Mouse (Mus musculus) lung, adult 2 months (tissue): ENCODE results near the gene Pax3. TPM values are rescaled to one million over a fixed set of nuclear protein-coding genes. Genes with fewer than 3 reads are reported as not detected.
A peak's percentile ranks its signal among the peaks of the same experiment; 100 is the strongest.

Experiments
- DNase-seq: peaks from one replicate; pipeline ENCODE4 v3.0.0; 2022
- H3K4me1 ChIP-seq: fragments of 200-500 bp; 2 replicates; pipeline ENCODE4 v1.6.1; 2011; ENCODE audit warnings: low read length; ENCODE audit not compliant: control insufficient read depth, insufficient read depth
- H3K4me3 ChIP-seq: fragments of 200-500 bp; replicated peaks from 2 replicates; pipeline ENCODE3; 2011; ENCODE audit warnings: low read depth, mild to moderate bottlenecking, control low read depth, low read length; ENCODE audit errors: extremely low read depth
- CTCF ChIP-seq: fragments of 200-500 bp; IDR thresholded peaks from 2 replicates; pipeline ENCODE4 v1.5.1; 2011; ENCODE audit warnings: mild to moderate bottlenecking, low read length, control low read depth; ENCODE audit not compliant: insufficient read depth
- POLR2A ChIP-seq: fragments of 200-500 bp; IDR thresholded peaks from 2 replicates; pipeline ENCODE4 v1.6.1; 2011; ENCODE audit warnings: low read depth, mild to moderate bottlenecking, control low read depth, low read length, borderline replicate concordance; ENCODE audit errors: extremely low read depth
- WGBS: fragments of 180-500 bp; shearing (Covaris S2); methylation state at CpG from one replicate; pipeline ENCODE4 v1.1.7; 2018; 5-methylcytosine and 5-hydroxymethylcytosine counted together
- polyA plus RNA-seq: library from polyadenylated mRNA; depleted of rRNA; stranded (reverse); fragments of >200 nt; gene quantifications from 2 replicates; pipeline ENCODE4 v1.2.3, GENCODE M21; 2012; rRNA removed

The Pax3 gene
- polyA plus RNA-seq, 1 experiment, result not detected

DNA sequence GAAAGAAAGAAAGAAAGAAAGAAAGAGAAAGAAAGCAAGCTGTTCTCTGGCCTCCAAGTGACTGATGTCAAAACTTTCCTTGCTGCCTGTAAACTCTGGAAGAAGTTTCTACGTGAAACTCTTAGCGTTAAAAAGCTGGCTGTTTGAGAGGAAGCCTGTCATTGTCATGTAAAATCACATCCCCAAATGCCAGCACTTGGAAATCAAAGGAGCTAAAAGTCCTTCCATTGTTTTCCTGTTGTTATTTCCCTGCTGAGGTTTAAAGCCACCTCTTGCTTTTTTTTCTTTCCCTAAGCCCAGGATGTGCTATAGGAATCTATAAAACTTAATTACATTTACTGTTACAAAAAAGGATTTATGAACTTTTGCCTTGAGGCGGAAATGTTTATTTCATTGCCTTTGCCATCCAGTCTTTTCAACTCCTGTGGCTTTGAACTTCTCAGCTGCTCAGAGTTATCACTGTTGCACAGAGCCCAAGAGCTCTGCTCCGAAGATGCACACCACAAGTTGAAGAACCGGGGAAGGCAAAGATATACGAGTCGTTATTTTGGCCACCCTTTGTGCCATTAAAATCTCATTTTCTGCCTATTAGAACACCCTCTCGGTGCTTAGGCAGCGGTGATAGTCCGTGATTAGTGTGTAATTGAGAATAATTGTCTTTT is 76.9 kb downstream of the Pax3 start:
- no peak for TF ChIP-seq POLR2A
- TF ChIP-seq CTCF, result no peak
- Histone ChIP-seq H3K4me1 (no peaks in the 10 kb centered on the region), H3K4me3 (no peak overlapping the region)
- WGBS, result 23% methylated on average over 10 of the region's 10 CpGs
- DNase-seq, result no peak

DNA sequence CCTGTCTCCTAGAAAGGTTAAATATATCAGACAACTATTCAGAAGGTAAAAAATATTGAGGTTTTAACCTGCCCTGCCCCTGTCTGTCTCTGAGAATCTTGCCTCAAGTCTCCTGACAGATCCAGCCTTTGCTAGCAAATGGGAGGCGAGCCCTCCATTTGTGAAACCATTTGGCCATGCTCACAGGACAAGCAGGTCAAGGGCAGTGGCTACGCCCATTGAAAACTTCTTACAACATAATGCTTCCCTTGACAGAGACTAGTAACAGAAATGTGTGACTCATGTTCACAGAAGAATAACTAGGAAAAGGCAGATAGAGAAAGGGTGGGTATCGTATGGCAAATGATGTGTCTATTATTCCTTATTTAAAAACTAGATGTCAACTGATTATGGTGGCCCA is 80.9 kb downstream of the Pax3 start:
- 75% methylated on average over 3 of the region's 3 CpGs for WGBS
- H3K4me3 ChIP-seq, result no peak overlapping the region
- TF ChIP-seq CTCF (no peak), POLR2A (no peak)
- no peaks in the 10 kb centered on the region for H3K4me1 ChIP-seq
- DNase-seq, result no peak

DNA sequence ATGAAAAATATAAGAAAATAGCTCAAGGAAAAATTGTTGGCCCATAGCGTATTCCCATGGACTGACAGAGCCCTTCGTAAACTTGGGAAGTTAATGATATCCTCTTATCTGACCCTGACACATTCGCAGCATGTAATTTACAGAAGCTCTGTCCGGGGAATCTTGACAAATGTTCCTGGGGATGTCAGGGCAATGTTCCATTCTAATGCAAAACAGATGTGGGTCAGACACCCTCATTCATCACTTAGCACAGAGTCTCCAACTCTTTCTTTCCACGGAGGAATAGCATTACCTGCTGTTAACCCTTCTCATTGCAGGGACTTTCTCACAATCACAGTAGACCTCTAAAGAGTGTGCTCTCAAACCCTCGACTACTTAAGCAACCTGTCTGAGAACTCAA is 86.6 kb downstream of the Pax3 start:
- Histone ChIP-seq H3K4me3 (no peak overlapping the region), H3K4me1 (no peaks in the 10 kb centered on the region)
- WGBS, result 27% methylated on average over 6 of the region's 6 CpGs
- DNase-seq, result no peak
- TF ChIP-seq POLR2A, result no peak
- no peak for TF ChIP-seq CTCF

DNA sequence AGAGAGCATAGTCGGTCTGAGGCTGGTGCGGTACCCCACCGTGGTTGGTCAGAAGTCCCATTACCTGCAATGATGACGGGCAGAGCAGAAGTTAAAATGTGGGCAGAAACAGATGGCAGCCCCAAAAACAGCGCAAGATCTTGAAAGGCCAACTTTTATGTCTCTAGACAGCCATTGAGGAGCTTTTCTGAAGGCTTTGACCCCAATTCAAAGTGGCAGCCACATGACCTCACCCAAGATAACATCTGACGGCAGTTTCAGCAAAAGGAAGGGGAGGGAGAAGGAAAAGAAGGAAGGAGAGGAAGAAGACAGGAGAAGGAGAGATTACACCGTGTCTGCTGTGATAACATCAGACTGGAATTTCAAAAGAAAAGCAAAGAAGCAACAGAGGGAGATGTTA is 93.4 kb downstream of the Pax3 start:
- Histone ChIP-seq H3K4me1 (no peaks in the 10 kb centered on the region), H3K4me3 (no peak overlapping the region)
- no peak for DNase-seq
- TF ChIP-seq POLR2A, result no peak
- no peak for TF ChIP-seq CTCF
- 60% methylated on average over 7 of the region's 7 CpGs for WGBS

DNA sequence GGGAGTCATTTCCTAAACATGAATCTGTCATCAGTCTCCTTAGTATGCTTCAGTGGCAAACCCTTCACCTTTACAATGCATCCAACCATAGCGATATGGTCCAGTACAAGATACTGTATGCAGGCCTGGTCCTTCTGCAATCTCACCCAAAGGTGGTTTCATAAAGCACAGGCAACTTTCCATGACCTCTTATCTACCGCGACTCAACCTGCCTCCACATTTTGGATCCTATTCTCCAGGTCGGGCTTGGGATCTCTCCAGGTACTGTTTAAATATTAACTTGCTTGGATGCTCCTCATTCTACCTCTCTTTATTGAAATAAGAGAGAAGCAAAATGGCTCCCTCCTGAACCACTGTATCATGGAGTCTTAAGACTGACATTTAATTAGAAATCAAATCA is 103.3 kb downstream of the Pax3 start:
- WGBS, result 85% methylated on average over 4 of the region's 4 CpGs
- DNase-seq, result no peak
- Histone ChIP-seq H3K4me1 (no peaks in the 10 kb centered on the region), H3K4me3 (no peak overlapping the region)
- TF ChIP-seq POLR2A (no peak), CTCF (no peak)

DNA sequence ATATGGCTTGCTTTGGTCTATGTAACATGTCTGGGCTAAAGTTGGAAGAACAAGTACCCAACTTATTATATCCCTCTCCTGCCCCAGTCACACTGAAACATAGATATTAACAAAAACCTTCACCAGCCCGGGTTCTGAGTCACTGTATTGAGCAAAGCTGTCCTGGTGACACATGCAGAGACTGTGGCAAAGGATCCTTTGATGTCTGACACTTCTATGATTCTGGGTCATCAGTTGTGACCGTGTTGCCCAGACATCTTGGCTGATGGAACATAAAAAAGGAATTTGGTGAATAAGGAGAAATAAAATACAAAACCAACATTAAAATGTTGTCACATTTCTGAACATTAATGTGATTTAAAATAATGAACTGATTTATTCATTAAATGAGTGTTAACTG is 108.3 kb downstream of the Pax3 start:
- H3K4me1 ChIP-seq, result no peaks in the 10 kb centered on the region
- no peak for DNase-seq
- 54% methylated on average over 2 of the region's 2 CpGs for WGBS
- no peak overlapping the region for H3K4me3 ChIP-seq
- TF ChIP-seq POLR2A (no peak), CTCF (no peak)

DNA sequence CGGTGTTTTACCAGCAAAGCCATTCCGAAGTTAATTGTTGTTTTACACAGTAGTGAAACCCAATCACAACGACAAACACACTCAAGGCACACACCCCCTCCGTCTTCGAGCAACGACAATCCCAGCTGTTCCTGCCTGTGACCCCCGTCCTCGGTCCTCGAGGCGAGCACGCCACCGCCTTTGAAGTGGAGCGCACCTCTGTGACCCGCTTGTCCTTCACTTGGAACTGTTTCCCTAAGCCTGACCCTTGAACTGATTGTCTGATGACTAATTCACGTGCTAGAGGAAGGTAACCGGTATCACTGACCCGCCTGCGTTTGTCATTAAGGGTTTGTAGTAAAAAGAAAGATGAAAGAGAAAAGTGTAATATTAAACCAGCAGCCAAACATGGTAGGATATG is 115.2 kb downstream of the Pax3 start:
- Histone ChIP-seq H3K4me1 (no peaks in the 10 kb centered on the region), H3K4me3 (no peak overlapping the region)
- TF ChIP-seq POLR2A, result no peak
- DNase-seq, result peak; percentile 2
- 42% methylated on average over 18 of the region's 18 CpGs for WGBS

DNA sequence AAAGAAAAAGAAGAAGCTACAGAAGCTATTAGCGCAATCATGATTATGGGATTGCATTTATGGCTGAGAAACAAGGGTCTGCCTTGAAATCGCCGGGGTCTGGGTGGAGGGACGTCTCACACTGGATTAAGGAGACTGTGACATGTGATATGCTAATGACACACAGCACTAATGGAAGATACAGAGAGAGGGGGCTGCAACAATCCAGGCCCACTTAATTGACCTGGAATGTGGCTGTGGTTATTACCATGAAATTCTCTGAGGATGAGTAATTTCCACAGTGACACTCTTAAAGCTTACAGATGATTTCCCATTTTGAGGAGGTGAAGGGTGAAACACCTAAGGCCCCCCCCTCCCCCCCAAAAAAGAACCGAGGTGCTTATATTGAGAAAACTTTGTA is 136.1 kb downstream of the Pax3 start:
- 67% methylated on average over 5 of the region's 5 CpGs for WGBS
- TF ChIP-seq POLR2A, result no peak
- no peak for DNase-seq
- Histone ChIP-seq H3K4me1 (no peaks in the 10 kb centered on the region), H3K4me3 (no peak overlapping the region)

DNA sequence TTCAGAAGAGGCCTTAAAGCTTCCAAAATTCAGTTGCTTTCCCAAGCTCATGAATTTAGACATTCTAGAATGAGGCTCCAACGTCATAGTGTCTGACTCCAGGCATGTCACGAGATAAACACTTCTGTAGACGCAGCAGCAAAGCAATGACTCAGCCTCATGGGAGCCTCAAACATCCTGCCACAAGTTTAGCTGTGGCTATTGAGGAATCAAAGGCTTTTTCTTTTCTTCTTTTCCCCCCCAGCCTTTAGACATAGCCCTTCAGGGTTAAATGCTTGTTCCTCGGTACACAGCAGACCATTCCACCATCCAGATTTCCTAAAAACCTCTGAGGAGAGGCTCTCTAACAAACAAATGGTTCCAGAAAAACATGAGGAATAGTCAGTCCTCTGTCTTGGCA is 139.0 kb downstream of the Pax3 start:
- DNase-seq, result no peak
- no peaks in the 10 kb centered on the region for H3K4me1 ChIP-seq
- WGBS, result 48% methylated on average over 4 of the region's 4 CpGs
- H3K4me3 ChIP-seq, result no peak overlapping the region
- TF ChIP-seq POLR2A, result no peak
- no peak for TF ChIP-seq CTCF

DNA sequence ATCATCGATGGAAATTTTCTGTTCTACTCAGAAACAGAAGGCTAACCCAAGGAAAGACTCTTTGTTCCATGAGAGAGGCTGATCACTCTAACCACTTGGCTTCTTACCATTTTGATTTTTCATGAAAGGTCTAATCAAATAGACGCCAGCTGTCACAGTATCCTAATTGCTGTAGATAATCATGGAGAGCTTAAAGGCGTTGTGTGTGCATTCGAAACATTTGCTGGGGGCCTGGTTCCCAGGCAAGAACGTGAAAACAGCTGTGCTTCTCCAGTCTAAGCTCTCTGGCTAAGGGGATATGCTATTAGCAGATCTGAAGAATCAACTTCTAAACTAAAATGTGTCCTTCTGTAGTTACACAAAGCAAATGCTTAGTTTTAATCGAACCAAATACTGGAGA is 143.3 kb downstream of the Pax3 start:
- DNase-seq, result no peak
- 75% methylated on average over 6 of the region's 6 CpGs for WGBS
- H3K4me3 ChIP-seq, result no peak overlapping the region
- TF ChIP-seq POLR2A, result no peak
- no peaks in the 10 kb centered on the region for H3K4me1 ChIP-seq

Other genes starting within 250 kb of the Pax3 start
- gene Sgpp2, start 113.2 kb upstream of the Pax3 start, polyA plus RNA-seq, result 25.1 and 33.7 TPM in 2 replicates